Mouse (Mus musculus) layer of hippocampus, adult 6 months (tissue): Measurements from ENCODE around the gene Lancl2. TPM values are rescaled to one million over a fixed set of nuclear protein-coding genes. Genes with fewer than 3 reads are reported as not detected.

ENCODE experiments used
- long read RNA-seq, 2 experiments: library from polyadenylated mRNA; unstranded; transcript quantifications; one replicate each; pipeline ENCODE4 v2.0.0; 2019 to 2020
- polyA plus RNA-seq: library from polyadenylated mRNA; unstranded; fragments of <200 nt; fragmentation: Nextera tagmentation; gene quantifications from 2 replicates; pipeline ENCODE4 v1.2.3, GENCODE M21; 2021

Lancl2 gene
- 34.1 and 34.4 TPM in 2 replicates for polyA plus RNA-seq
- long read RNA-seq, experiment 1, transcript Lancl2-201 (9 exons, 2,509 nt), result major isoform, 55 of 85 reads
- long read RNA-seq, experiment 1, partial matches to known transcripts, result 26 of 85 reads
- long read RNA-seq, experiment 1, other reads (novel, unspliced or antisense), result 3 of 85 reads
- long read RNA-seq, experiment 2, transcript Lancl2-201 (9 exons, 2,509 nt), result major isoform, 297 of 336 reads
- long read RNA-seq, experiment 2, partial matches to known transcripts, result 12 of 336 reads
- long read RNA-seq, experiment 2, other reads (novel, unspliced or antisense), result 23 of 336 reads

DNA sequence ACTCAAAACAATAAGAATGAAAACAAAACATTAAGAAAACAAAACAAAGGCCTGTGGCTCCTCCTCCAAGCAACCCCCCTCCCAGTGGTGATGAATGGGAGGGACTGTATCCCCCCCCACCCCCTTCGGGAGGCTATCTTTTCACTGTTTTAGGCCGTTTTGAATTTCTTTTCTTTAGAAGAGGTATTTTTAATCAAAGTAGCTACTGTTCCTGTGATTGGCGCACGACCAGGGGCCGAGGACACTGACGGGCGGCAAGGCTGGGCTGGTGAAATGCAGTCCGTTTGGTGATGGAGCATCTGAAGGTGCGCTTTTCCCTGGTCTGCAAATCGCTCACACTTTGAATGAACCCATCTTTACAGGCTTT, at the start of gene Lancl2:
Gene Lancl2 (plus strand): TSS at position 165 of the 367 bp plus-strand sequence.

DNA sequence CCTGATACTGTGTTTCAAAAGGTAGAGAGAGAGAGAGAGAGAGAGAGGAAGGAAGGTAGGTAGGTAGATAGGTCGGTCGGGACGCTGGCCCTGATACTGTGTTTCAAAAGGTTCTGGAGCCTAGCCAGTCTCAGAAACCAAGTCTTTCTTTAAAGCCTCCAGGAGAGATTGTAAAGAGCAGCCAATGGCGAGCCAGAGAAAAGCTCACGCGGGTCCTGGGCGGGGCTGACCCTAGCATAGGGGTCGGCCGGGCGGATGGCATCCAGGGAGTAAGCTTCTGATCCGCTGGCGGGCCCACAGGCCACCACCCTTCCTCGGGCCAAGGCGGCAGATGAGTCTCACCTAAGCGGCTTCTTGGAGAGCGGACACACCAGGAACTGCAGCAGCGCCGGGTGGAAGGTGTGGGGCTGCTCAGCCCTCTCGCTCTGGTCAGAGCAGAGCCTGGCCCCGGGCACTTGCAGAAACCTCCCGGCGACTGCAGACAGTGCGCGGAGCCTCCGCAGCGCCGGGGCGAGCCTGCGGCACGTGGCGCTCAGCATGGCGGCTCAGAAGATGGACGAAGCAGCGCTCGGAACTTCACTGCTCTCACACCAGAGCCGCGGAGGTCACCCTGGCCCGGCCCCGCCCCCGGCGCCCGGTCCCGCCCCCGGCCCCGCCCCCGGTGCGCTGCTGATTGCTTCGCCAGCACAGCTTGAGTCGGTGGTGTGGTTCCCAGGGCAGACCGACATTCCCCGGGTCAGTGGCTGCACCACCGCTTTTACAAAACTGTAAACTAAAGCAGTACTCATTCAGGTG, 10.7 kb upstream of the Lancl2 start, which contains the start of gene Pyurf:
Gene Pyurf (minus strand): TSS at position 612 of the 795 bp plus-strand sequence.

Other genes with a start within 250 kb of the Lancl2 start
- gene Ppm1k, start 167.1 kb upstream of the Lancl2 start, polyA plus RNA-seq, result 14.0 and 19.4 TPM in 2 replicates
- 1.3 and 1.7 TPM in 2 replicates for gene Herc6, start 121.5 kb upstream of the Lancl2 start, polyA plus RNA-seq
- 11.2 and 12.1 TPM in 2 replicates for gene Pyurf, start 10.5 kb upstream of the Lancl2 start, polyA plus RNA-seq
- gene Vopp1, start 122.6 kb downstream of the Lancl2 start, polyA plus RNA-seq, result 34.6 and 37.1 TPM in 2 replicates
- gene Vmn1r21, start 147.8 kb downstream of the Lancl2 start, polyA plus RNA-seq, result not detected in 2 replicates
- gene Vmn1r22, start 205.5 kb downstream of the Lancl2 start, polyA plus RNA-seq, result not detected in 2 replicates
- gene Vmn1r23, start 224.3 kb downstream of the Lancl2 start, polyA plus RNA-seq, result not detected in 2 replicates